Mouse (Mus musculus) frontal cortex, postnatal 36 days (tissue): ENCODE results near the gene Gm20388.

ENCODE experiments used
- DNase-seq, 2 experiments: peaks; one replicate each; pipeline ENCODE4 v3.0.0; 2022; ENCODE audit warnings: low spot score in 2 of 2

Gene Gm20388

GRCm38 (mm10) chr8:123477737-123478258 is 3567.2 kb downstream of the Gm20388 start, which contains the start of gene Afg3l1:
Gene Afg3l1, plus strand, starts transcription at chr8:123477903.
- peak; percentile 93 to 95 for DNase-seq

GRCm38 (mm10) chr8:123478456-123479218 is 3568.0 kb downstream of the Gm20388 start:
- no peak for DNase-seq

GRCm38 (mm10) chr8:123482627-123483026 is 3572.0 kb downstream of the Gm20388 start:
- DNase-seq: no peak

GRCm38 (mm10) chr8:123491280-123492075 is 3580.8 kb downstream of the Gm20388 start:
- no peak for DNase-seq

- DNase-seq: no peak
These were observed 3582.3 kb downstream of the Gm20388 start for GRCm38 (mm10) chr8:123492898-123493297.

GRCm38 (mm10) chr8:123497699-123498098 is 3587.1 kb downstream of the Gm20388 start:
- no peak for DNase-seq

- no peak for DNase-seq
These were observed 3588.3 kb downstream of the Gm20388 start for GRCm38 (mm10) chr8:123498963-123499362.

GRCm38 (mm10) chr8:123499556-123499955 is 3588.9 kb downstream of the Gm20388 start:
- no peak for DNase-seq

GRCm38 (mm10) chr8:123502192-123502591 is 3591.6 kb downstream of the Gm20388 start:
- no peak for DNase-seq

- DNase-seq: no peak
These were observed 3593.3 kb downstream of the Gm20388 start for GRCm38 (mm10) chr8:123503801-123504467.

- no peak for DNase-seq
These were observed 3594.1 kb downstream of the Gm20388 start for GRCm38 (mm10) chr8:123504591-123505195.

GRCm38 (mm10) chr8:123505267-123505666 is 3594.6 kb downstream of the Gm20388 start:
- no peak for DNase-seq

- no peak for DNase-seq
These were observed 3595.1 kb downstream of the Gm20388 start for GRCm38 (mm10) chr8:123505695-123506094.

GRCm38 (mm10) chr8:123507153-123507552 is 3596.5 kb downstream of the Gm20388 start:
- no peak for DNase-seq

- no peak for DNase-seq
These were observed 3600.2 kb downstream of the Gm20388 start for GRCm38 (mm10) chr8:123510819-123511218.

GRCm38 (mm10) chr8:123514136-123514535 is 3603.5 kb downstream of the Gm20388 start:
- DNase-seq: no peak

GRCm38 (mm10) chr8:123514781-123515539 is 3604.3 kb downstream of the Gm20388 start, which contains the start of gene Dbndd1:
Gene Dbndd1, minus strand, starts transcription at chr8:123515463.
- peak; percentile 41 to 56 for DNase-seq

- no peak for DNase-seq
These were observed 3604.9 kb downstream of the Gm20388 start for GRCm38 (mm10) chr8:123515540-123515897.

GRCm38 (mm10) chr8:123516596-123516995 is 3606.0 kb downstream of the Gm20388 start:
- DNase-seq: no peak

- DNase-seq: no peak
These were observed 3607.5 kb downstream of the Gm20388 start for GRCm38 (mm10) chr8:123518172-123518571.

- peak; percentile 80 to 90 for DNase-seq
These were observed 3608.0 kb downstream of the Gm20388 start, which contains the start of gene Gas8 for GRCm38 (mm10) chr8:123518667-123519066. Gene Gas8, plus strand, starts transcription at chr8:123518834.
